Mouse (Mus musculus): ENCODE measurements around the gene Invs. TPM values are rescaled to one million over a fixed set of nuclear protein-coding genes. Genes with fewer than 3 reads are reported as not detected.

Invs gene
- polyA plus RNA-seq, 1 experiment = 8.5 TPM

- TF ChIP-seq CTCF (IDR thresholded peaks at IDR 0.05; ENCODE audit: low read depth, low read length) (no peak), POLR2A (IDR thresholded peaks at IDR 0.05; ENCODE audit: borderline replicate concordance, low read depth, low read length) (no peak)
- Histone ChIP-seq H3K27ac (ENCODE audit: insufficient read depth, low read depth, low read length) (no peak overlapping the region), H3K4me3 (ENCODE audit: insufficient read depth, low read length) (no peak overlapping the region), H3K4me1 (ENCODE audit: control insufficient read depth, insufficient read depth, low read length) (peaks cover 10% of the 10 kb centered on the region)
Measured at GRCm38 (mm10) chr4:48422633-48423032, 143.1 kb downstream of the Invs start.

- Histone ChIP-seq H3K4me3 (ENCODE audit: insufficient read depth, low read length) (no peak overlapping the region), H3K4me1 (ENCODE audit: control insufficient read depth, insufficient read depth, low read length) (peaks cover 7% of the 10 kb centered on the region), H3K27ac (ENCODE audit: insufficient read depth, low read depth, low read length) (no peak overlapping the region)
- TF ChIP-seq POLR2A (IDR thresholded peaks at IDR 0.05; ENCODE audit: borderline replicate concordance, low read depth, low read length) (no peak), CTCF (IDR thresholded peaks at IDR 0.05; ENCODE audit: low read depth, low read length) (no peak)
Measured at GRCm38 (mm10) chr4:48423738-48424137, 144.2 kb downstream of the Invs start.

GRCm38 (mm10) chr4:48427413-48427812 lies 147.9 kb downstream of the Invs start:
- H3K27ac ChIP-seq (ENCODE audit: insufficient read depth, low read depth, low read length) = no peak overlapping the region
- H3K4me1 ChIP-seq (ENCODE audit: control insufficient read depth, insufficient read depth, low read length) = no peaks in the 10 kb centered on the region
- no peak overlapping the region for H3K4me3 ChIP-seq (ENCODE audit: insufficient read depth, low read length)
- no peak for TF ChIP-seq POLR2A (IDR thresholded peaks at IDR 0.05; ENCODE audit: borderline replicate concordance, low read depth, low read length)
- no peak for TF ChIP-seq CTCF (IDR thresholded peaks at IDR 0.05; ENCODE audit: low read depth, low read length)

GRCm38 (mm10) chr4:48428054-48428453 lies 148.5 kb downstream of the Invs start:
- H3K27ac ChIP-seq (ENCODE audit: insufficient read depth, low read depth, low read length) = no peak overlapping the region

GRCm38 (mm10) chr4:48454106-48454773 lies 174.7 kb downstream of the Invs start:
- H3K27ac ChIP-seq (ENCODE audit: insufficient read depth, low read depth, low read length) = no peak overlapping the region
- TF ChIP-seq POLR2A (IDR thresholded peaks at IDR 0.05; ENCODE audit: borderline replicate concordance, low read depth, low read length) (no peak), CTCF (IDR thresholded peaks at IDR 0.05; ENCODE audit: low read depth, low read length) (no peak)
- H3K4me1 ChIP-seq (ENCODE audit: control insufficient read depth, insufficient read depth, low read length) = no peaks in the 10 kb centered on the region
- H3K4me3 ChIP-seq (ENCODE audit: insufficient read depth, low read length) = no peak overlapping the region

More at GRCm38 (mm10) chr4:48428054-48428453, 148.5 kb downstream of the Invs start:
- no peak for TF ChIP-seq POLR2A (IDR thresholded peaks at IDR 0.05; ENCODE audit: borderline replicate concordance, low read depth, low read length)
- TF ChIP-seq CTCF (IDR thresholded peaks at IDR 0.05; ENCODE audit: low read depth, low read length) = no peak
- H3K4me1 ChIP-seq (ENCODE audit: control insufficient read depth, insufficient read depth, low read length) = no peaks in the 10 kb centered on the region
- no peak overlapping the region for H3K4me3 ChIP-seq (ENCODE audit: insufficient read depth, low read length)

- TF ChIP-seq POLR2A (IDR thresholded peaks at IDR 0.05; ENCODE audit: borderline replicate concordance, low read depth, low read length) (no peak), CTCF (IDR thresholded peaks at IDR 0.05; ENCODE audit: low read depth, low read length) (no peak)
- H3K27ac ChIP-seq (ENCODE audit: insufficient read depth, low read depth, low read length) = no peak overlapping the region
- H3K4me1 ChIP-seq (ENCODE audit: control insufficient read depth, insufficient read depth, low read length) = no peaks in the 10 kb centered on the region
- no peak overlapping the region for H3K4me3 ChIP-seq (ENCODE audit: insufficient read depth, low read length)
Measured at GRCm38 (mm10) chr4:48458436-48458835, 178.9 kb downstream of the Invs start.

GRCm38 (mm10) chr4:48461060-48461459 lies 181.5 kb downstream of the Invs start:
- Histone ChIP-seq H3K4me3 (ENCODE audit: insufficient read depth, low read length) (no peak overlapping the region), H3K4me1 (ENCODE audit: control insufficient read depth, insufficient read depth, low read length) (no peaks in the 10 kb centered on the region), H3K27ac (ENCODE audit: insufficient read depth, low read depth, low read length) (no peak overlapping the region)
- TF ChIP-seq POLR2A (IDR thresholded peaks at IDR 0.05; ENCODE audit: borderline replicate concordance, low read depth, low read length) (no peak), CTCF (IDR thresholded peaks at IDR 0.05; ENCODE audit: low read depth, low read length) (no peak)

GRCm38 (mm10) chr4:48470977-48471376 lies 191.4 kb downstream of the Invs start:
- H3K4me1 ChIP-seq (ENCODE audit: control insufficient read depth, insufficient read depth, low read length) = peaks cover 4% of the 10 kb centered on the region; the same call in 1 of the 2 replicates
- no peak overlapping the region for H3K27ac ChIP-seq (ENCODE audit: insufficient read depth, low read depth, low read length)
- 0 out of 2 replicates have a peak overlapping the region, but pooled peaks have one; percentile 1 for H3K4me3 ChIP-seq (ENCODE audit: insufficient read depth, low read length)
- TF ChIP-seq CTCF (IDR thresholded peaks at IDR 0.05; ENCODE audit: low read depth, low read length) (no peak), POLR2A (IDR thresholded peaks at IDR 0.05; ENCODE audit: borderline replicate concordance, low read depth, low read length) (no peak)

- Histone ChIP-seq H3K27ac (ENCODE audit: insufficient read depth, low read depth, low read length) (peak overlapping the region; percentile 62; the same call in 1 of the 2 replicates), H3K4me1 (ENCODE audit: control insufficient read depth, insufficient read depth, low read length) (peaks cover 4% of the 10 kb centered on the region; the same call in 1 of the 2 replicates), H3K4me3 (ENCODE audit: insufficient read depth, low read length) (peak overlapping the region; percentile 68)
- no peak for TF ChIP-seq POLR2A (IDR thresholded peaks at IDR 0.05; ENCODE audit: borderline replicate concordance, low read depth, low read length)
- TF ChIP-seq CTCF (IDR thresholded peaks at IDR 0.05; ENCODE audit: low read depth, low read length) = no peak
Measured at GRCm38 (mm10) chr4:48472052-48472791, 192.7 kb downstream of the Invs start.
